Mouse (Mus musculus): Measurements from ENCODE around the gene Ramp3.
"Not testable (repeated sequence)": the region's sequence is repeated elsewhere in the genome, so short reads cannot be mapped to it uniquely, and the experiment has no call there.

The Ramp3 gene

DNA sequence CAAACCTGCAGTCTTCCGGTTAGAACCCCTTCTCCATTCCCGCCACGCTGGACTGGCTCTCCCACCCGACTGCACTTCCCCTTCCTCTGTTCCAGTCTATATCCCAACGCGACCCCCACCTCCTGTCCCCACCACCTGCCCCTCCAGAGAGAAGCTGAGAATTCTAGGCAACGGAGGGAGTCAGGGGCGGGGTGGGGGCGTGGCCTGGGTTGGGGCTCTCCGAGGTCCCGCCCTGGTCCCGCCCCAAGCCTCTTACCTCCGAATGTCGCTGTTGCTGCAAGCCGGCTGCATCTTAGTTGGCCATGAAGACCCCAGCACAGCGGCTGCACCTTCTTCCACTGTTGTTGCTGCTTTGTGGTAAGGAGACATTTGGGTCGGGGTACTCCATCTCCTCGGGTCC, at the start of gene Ramp3:
Gene Ramp3, plus strand, starts transcription at position 251 of the 400 bp plus-strand sequence.
- peak; percentile 73 for DNase-seq (ENCODE audit: low spot score)

DNA sequence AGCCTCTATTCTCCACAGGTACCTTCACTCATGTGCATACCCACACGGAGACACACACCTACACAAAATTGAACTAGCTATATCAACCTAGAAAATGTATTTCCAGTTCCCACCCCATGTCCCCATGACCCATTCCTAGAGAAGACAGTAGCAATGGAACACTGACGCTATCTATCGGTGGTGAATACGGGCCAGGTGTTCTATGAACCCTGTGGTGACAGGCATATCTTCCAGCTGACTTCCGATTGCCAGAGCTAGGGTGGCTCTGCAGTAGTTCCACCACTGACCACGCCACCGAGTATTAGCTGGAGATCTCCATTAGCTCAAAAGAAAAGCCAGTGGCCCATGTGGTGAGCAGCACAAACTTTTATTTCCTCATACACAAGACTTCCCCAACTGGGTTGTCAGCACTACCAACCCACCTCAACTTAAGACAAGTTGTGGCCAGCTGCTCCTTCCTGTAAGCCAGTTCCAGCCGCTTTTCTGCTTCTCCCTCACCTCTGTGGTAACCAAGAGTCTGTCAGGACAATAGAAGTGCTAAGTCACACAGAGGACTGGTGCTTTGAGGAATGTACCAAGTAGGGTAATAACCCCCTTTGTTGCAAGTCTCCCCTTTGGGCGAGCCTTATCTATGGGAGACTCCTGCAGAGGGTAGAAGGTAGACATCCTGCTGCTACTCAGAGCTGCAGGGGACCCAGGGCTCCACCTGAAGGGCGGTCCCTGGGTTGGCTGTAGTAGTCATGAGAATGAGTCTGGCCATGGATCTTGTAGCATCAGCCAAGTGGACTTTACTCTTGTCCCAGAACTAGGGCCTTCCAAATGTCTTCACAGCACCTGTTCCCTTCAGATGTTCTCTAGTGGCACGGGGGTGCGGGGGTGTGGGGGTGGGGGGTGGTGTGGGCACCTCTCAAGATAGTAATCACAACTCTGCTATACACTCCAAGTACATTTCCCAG, 42.8 kb upstream of the Ramp3 start:
- DNase-seq (ENCODE audit: low spot score) = no peak

- DNase-seq (ENCODE audit: low spot score) = no peak
Measured at GRCm38 (mm10) chr11:6623704-6624103, 34.6 kb upstream of the Ramp3 start.

DNA sequence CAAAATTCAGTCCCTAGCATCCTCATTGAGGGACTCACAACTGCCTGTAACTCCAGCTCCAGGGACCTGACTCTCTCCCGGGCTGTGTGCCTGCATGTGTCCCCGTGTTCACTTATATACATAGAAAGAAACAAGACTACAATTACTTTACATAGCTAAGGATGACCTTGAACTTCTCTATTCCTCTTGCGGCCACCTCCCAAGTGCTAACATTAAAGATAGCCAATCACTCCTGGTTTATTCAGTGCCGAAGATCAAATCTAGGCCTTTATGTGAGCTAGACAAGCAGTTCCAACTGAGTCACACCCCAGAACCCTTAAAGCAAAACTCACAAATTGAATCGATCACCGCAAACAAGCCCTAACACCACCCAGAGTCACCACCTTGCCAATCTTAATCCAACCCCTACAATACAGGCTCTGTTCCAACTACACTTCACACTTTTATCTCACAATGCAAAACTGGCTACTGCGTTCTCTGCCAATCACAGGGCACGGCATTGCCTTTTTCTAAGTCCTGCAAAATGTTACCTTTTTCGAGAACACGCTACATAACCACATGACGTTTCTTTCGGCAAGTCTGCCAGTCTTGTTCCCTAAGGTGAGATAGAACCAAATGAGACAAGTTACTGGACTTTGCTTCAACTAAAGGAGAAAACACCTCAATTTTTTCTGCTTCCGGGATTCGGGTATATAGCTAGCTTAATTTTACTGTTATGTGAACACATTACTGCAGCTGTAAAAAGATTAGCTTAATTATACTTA, 33.5 kb upstream of the Ramp3 start:
- no peak for DNase-seq (ENCODE audit: low spot score)

DNA sequence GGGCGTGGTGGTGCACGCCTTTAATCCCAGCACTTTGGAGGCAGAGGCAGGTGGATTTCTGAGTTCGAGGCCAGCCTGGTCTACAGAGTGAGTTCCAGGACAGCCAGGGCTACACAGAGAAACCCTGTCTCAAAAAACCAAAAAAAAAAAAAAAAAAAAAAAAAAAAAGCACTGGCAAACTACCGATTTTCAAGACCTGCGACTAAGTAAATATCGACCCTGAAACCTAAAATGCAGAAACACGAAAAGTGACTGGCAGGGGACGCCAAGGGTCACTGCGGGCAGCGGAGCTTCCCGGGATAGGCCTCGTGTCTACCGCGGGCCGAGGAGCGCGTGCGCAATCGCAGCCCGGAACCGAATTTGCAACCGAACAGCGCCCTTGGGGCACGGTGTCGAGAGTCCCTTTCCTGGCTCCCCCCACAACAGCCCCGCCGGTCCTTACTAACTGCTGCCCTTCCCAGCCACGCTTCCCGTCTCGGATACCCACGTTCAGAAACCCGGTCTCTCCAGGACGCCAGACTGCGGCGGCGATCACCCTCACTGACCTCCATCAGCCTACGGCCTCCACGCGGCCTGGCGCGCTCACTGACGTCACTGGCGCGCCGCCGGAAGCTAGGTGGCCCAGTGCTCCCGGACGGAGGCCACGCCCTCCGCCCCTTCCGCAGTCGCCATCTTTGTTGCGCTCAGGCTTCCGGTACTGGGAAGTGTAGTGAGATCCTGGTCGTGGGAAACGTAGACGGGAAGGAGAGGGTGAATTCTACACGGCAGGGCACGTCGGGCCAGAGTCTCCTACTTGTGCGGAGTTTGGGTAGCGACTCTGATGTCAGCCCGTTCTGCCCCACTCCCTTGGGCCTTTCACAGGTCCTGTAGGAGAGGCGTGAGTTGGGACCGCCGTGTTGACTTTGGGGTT, 32.6 kb upstream of the Ramp3 start, which contains the start of gene Tbrg4:
Gene Tbrg4, minus strand, starts transcription at position 590 of the 910 bp plus-strand sequence.
- peak; percentile 95 for DNase-seq (ENCODE audit: low spot score)

DNA sequence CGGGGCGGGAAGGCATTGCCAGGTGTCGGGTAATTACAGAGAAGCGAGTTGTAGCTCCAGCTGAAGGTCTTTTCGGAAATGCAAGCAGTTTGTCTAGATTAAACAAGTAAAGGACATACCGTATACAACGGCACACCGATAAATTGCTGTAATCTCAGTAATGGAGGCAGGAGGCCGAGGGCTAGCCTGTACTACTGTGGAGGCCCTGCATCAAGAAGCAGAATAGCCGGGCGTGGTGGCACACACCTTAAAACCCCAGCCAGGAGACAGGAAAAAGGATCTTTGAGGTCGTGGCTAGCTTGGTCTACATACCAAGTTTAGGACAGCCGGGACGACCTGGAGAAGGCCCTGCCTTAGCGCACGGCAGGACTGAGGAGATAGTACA, 31.9 kb upstream of the Ramp3 start:
- DNase-seq (ENCODE audit: low spot score) = no peak

- DNase-seq (ENCODE audit: low spot score) = no peak
Measured at GRCm38 (mm10) chr11:6627731-6628130, 30.6 kb upstream of the Ramp3 start.

DNA sequence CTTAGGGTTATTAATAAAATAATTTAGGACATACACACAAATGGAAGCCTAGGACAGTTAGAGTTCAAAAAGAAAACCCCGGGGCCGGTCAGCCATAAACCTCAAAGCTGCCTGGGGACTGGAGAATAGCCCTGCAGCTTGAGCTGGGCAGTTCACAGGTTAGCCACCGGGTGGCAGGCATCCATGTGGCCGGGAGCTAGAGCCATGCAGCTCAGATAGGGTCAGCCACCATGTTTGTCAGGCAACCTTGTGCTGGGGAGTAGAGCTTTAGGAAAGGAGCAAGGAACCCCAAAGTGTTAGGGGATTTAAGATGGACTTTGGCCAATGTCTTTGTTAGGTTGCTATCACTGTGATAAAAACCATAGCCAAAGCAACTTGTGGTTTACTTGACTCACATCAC, 29.8 kb upstream of the Ramp3 start:
- peak; percentile 75 for DNase-seq (ENCODE audit: low spot score)

- DNase-seq (ENCODE audit: low spot score) = no peak
Measured at GRCm38 (mm10) chr11:6629655-6630054, 28.7 kb upstream of the Ramp3 start.

DNA sequence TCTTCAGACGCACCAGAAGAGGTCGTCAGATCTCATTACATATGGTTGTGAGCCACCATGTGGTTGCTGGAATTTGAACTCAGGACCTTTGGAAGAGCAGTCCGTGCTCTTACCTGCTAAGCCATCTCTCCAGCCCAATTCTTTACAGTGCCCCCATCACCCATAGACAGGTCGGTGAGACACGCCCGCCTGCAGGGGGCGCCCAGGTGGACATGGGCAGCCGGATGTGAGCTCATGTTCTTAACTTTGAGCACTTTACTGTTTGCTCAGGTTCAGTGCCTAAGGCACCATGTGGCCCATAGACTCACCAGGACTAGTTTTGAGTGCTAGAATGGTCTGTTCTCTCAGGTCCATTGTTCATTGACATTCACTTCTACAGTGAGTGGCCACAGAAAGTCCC, 22.2 kb upstream of the Ramp3 start:
- DNase-seq (ENCODE audit: low spot score) = no peak

DNA sequence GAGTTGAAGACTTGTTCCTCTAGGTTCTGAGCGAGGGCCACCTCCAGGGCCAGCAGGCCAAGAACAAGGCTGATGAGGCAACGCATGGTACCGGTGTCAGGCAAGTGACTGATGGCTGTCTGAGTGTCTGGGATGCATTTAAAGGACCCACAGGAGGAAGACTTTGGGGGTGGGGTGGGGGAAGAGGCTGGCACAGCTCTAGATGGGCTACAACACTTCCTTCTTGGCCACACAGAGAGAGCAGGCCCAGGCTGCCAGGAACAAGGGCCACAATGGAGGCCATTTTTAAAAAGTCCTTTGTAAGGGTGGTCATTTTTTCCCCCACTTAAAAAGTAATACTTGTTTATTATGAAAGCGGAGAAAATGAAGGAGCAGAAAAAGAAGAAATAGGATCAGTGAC, 19.8 kb upstream of the Ramp3 start, which contains the start of gene Wap:
Gene Wap, minus strand, starts transcription at position 101 of the 400 bp plus-strand sequence.
- no peak for DNase-seq (ENCODE audit: low spot score)

- no peak for DNase-seq (ENCODE audit: low spot score)
Measured at GRCm38 (mm10) chr11:6639072-6639471, 19.2 kb upstream of the Ramp3 start.

DNA sequence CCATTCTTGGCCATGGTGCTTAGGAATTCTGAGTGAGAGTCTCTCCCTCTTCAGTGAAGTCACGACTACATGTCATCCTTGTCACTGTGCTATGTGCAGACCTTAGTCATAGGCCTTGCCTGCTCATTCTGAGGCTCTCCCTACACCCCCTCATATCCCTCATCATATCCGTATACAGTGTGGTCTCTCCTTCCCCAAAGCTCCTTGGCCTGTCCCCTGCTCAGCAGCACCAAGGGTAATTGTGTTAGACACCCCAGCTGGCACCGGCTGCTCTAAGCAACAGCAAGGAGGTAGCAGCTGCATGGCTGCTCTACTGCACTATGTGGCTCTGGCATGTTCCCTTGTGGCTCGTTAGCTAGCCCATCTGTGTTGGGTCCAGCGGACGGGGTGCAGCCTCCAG, 13.8 kb upstream of the Ramp3 start:
- DNase-seq (ENCODE audit: low spot score) = no peak

DNA sequence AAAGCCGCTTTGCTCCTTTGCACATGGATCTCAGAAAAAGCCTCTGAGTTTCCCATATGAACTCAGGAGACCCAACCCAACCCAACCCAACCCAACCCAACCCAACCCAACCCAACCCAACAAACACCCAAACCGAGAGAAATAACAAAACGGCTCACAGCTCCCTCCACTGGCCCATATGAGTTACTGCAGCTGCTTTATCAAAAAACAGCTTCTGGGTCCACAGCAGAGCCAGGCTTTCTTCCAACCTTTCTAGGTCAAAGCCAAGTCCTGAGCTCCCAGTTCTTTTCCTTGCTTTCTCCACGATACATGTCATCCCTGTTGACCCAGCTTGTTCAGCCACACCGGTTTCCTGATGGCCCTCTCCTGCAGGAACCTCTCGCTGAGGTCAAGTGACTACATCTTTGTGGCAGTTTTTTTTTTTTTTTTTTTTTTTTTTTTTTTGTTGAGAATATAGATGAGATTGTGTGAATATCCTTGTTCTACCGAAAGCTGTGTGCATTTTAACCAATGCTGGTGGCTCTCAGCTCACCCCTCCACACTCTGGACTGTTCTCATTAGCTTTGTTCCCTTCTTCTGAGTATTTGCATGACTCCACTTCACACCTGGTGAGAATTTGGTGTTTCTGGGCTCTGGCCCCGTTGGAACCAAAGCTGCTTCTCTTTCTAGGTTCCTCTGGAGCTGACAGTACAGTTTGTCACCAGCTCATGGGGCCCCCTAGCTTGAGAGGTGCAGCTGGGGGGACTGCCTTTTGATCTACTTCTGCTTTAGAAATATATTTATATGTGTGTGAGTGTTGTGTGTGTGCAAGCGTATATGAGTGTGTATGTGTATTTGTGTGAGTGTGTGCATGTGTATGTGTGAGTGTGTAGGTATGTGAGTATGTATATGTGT, 10.2 kb upstream of the Ramp3 start:
- DNase-seq (ENCODE audit: low spot score) = no peak

DNA sequence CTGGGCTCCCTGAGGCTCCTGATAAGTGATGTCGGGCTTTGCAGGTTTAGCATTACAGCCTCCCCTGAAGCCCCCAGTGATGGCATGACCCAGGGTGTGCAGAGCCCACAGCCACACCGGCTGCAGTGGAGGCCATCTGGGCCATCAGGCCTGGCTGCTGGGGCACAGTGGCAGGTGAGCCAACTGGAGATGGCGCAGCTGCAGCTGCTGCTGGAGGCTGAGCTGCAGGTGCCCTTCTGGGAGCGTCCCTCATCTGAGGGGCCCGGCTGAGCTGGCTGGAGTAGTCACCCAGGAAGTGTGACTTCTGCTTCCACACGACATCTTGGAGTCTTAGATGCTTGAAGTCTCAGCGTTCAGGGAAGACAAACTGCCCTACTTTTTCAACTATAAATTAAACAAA, 7.8 kb upstream of the Ramp3 start:
- DNase-seq (ENCODE audit: low spot score) = no peak

DNA sequence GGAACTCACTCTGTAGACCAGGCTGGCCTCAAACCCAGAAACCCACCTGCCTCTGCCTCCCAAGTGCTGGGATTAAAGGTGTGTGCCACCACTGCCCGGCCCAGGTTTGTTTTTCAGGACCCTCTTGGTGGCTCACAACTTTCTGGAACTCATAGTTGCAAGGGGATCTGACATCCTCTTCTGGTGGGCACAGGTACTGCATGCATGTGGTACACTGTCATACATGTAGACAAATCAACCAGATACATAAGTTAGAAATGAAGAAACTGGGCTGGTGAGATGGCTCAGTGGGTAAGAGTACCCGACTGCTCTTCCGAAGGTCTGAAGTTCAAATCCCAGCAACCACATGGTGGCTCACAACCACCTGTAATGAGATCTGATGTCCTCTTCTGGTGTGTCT, 5.3 kb upstream of the Ramp3 start:
- DNase-seq (ENCODE audit: low spot score) = not testable (repeated sequence)

GRCm38 (mm10) chr11:6654903-6655302, 3.4 kb upstream of the Ramp3 start:
- DNase-seq (ENCODE audit: low spot score) = peak; percentile 91

DNA sequence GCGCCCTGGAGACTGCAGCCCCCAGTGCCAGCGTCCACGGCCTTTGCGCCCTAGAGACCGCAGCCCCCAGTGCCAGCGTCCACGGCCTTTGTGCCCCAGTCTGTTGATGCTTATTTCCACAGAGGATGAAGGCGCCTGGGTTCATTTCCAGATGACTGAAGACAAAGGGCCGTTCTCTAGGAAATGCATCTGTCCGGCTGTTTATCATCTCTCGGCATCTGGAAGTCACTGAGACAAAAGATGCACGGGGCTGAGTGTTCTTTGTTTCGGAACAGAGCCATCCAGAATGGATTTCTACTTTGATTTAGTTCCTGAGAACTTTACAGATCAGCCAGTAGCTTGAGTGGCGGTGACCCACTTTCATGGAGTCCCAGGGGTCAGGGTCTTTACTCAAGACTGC, 2.9 kb downstream of the Ramp3 start:
- no peak for DNase-seq (ENCODE audit: low spot score)

- DNase-seq (ENCODE audit: low spot score) = no peak
Measured at GRCm38 (mm10) chr11:6666634-6667033, 8.3 kb downstream of the Ramp3 start.

- DNase-seq (ENCODE audit: low spot score) = no peak
Measured at GRCm38 (mm10) chr11:6669041-6669440, 10.7 kb downstream of the Ramp3 start.

GRCm38 (mm10) chr11:6670044-6670443, 11.7 kb downstream of the Ramp3 start:
- DNase-seq (ENCODE audit: low spot score) = no peak

Measured in testis, postnatal 10 days (tissue).